Mouse (Mus musculus) common myeloid progenitor, adult 5-6 weeks (primary cell): ENCODE measurements around the gene Vsig2. TPM values are rescaled to one million over a fixed set of nuclear protein-coding genes. Genes with fewer than 3 reads are reported as not detected.
A peak's percentile ranks its signal among the peaks of the same experiment; 100 is the strongest.

Experiments used
- ATAC-seq: replicated peaks from 2 replicates; pipeline ENCODE4 v1.8.0; 2016; ENCODE audit warnings: low read depth, mild to moderate bottlenecking, moderate TSS enrichment, inconsistent platforms; ENCODE audit not compliant: poor library complexity, severe bottlenecking
- total RNA-seq: library from RNA; stranded (forward); fragments of 200-1000, 187-1606 nt; gene quantifications from 2 replicates; pipeline ENCODE4 v1.2.3, GENCODE M21; 2017

Gene Vsig2
- 0.50 TPM in 1 of 2 replicates, not detected in the other for total RNA-seq

DNA sequence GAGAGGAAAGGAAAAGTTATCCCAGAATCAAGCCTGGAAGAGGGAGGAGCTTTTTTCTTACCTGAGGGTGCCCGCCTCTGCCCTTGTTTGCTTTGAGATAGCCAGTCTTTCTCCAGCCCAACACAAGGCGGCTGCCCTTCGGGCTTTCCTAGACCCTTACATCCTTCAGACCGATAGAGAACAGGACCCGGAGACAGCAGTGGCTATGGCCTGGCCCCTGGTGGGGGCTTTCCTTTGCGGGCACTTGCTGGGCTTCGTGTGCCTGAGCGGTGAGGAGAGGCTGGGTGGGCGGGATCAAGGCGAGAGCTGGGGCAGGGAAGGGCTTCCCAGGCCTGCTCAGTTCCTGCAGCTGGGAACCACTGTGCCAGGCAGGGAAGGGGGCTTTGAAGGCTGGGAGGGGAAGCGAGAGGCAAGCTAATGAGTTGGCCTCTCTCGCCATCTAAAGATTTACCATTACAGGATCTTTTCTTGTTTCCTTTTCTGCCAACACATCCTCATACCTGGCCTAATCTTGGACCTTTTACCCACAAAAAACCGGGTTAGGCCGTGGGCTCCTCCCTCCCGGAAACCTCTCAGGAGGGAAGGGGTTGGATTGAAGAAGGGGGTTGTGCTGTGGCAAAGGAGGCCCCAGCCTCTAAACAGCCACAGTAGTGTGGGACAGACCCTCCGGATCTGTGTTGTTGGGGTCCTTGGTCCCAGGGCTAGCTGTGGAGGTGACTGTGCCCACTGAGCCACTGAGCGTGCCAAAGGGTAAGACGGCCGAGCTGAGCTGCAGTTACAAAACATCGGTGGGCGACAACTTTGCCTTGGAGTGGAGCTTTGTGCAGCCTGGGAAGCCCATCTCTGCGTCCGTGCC is at the start of gene Vsig2:
Gene Vsig2 (plus strand): TSS at position 86 of the 856 bp plus-strand sequence.
- no peak for ATAC-seq

DNA sequence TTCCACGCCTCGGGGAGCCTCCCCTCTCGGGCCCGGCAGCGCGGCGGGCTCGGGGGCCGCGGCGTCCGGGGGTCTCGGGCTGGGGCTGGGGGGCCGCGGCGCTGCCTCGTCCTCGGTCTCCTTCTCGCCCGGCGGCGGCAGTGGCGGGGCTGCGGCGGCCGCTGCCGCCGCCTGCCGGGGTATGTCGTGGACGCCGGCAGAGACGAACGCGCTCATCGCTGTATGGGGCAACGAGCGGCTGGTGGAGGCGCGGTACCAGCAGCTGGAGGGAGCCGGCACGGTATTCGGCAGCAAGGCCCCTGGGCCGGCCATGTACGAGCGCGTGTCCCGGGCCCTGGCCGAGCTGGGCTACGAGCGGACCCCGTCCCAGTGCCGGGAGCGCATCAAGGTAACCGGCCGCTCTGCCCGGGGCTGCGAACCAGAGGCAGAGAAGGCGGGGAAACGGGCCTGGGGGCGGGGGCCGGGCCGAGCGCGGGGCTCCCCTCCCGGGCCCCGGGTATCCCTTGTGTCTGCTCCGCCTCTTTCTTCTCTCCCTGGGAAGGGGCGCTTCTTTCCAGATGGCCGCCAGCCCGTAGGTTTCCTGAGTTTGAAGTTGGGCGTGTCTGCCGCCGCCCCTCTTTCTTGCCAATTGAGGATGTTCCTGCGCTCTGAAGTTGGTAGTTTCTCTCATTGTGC is 49.5 kb upstream of the Vsig2 start:
- ATAC-seq, result peak; percentile 60

DNA sequence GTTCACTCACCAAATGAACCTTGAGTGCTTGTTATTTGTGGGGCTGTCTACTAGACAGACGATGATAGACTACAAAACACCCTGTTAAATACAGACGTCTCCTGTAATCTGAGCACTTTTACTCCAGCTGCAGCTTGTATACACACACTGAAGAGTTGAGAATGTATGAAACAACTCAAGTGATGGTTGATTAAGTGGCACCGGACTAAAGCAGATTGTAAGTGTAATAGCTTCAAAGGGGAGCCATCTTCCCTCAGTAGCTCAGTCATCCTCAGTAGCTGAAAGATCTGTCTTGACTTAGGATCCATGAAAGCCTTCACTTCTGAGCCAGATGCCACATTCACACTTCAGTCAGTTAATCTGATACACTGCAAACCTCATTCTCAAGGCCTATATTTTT is 43.3 kb upstream of the Vsig2 start:
- ATAC-seq, result no peak

DNA sequence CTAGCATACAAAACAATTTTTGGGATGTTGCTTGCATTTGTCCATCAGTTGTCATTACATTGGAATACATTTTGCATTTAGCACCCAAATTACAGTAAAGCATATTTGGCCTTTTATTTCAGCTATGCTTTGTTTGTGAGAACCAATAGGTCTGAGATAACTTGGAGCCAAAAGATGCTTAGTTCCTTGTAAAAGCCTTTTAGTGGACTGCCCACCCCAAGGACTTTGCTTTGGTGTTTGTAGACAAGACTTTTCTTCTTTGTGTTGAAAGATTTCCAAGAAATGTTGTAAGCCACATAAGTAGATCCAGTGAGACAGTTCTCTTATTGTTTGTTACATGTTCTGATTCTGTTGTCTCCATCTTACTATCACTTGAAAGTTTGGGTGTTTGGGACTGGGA is 42.7 kb upstream of the Vsig2 start:
- ATAC-seq, result no peak

DNA sequence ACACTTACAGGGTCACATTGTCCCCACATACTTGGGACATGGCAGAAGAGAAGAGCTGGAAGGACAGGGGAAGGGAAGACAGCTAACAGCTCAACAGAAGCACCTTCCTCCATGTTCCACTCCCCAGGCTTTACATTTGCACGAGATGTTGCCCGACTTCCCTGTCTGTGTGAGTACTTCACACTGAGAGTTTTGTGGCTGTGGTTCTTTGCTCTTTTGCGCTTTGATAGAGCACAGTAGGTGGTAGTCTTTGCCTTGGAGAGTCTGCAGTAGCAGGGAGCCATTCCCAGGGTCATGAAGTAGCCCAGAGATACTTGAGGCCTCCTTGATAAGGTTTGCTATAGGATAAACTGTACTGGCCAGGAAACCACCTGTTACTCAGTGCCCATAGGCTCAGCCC is 38.9 kb upstream of the Vsig2 start:
- no peak for ATAC-seq

DNA sequence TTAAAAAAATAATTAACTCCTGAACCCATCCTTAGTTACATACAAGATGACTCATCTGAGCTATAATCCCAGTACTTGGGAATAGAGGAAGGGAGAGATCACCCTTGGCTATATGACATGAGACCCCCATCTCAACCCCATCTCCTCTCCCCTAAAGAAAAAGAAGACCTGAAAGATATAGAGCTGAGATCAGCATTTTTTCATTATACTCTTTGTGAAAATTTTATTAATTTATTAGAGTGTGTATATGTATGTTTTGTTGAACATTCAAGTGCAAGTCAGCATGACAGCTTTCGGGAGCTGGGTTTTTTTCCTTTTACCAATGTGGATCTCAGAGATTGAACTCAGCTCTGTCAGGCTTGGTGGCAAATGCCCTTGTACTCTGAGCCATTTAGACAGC is 37.9 kb upstream of the Vsig2 start:
- ATAC-seq, result no peak

DNA sequence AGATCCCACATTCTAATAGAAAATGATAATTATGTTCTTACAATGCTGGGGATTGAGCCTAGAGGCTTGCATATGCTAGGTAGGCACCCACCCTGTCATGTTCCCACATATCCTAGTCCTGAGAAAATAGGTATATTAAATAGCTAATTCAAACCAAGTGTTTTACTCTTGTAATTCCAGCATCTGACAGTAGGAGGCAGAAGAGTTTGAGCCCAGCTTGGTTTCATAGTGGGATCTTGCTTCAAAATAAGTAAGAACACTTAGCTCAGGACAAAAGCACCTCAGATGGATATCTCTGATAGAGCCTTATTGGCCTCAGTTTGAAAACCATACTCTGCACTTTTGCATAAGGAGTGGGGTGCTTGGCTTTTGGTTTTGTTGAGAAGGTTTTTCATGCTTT is 34.7 kb upstream of the Vsig2 start:
- ATAC-seq, result no peak

DNA sequence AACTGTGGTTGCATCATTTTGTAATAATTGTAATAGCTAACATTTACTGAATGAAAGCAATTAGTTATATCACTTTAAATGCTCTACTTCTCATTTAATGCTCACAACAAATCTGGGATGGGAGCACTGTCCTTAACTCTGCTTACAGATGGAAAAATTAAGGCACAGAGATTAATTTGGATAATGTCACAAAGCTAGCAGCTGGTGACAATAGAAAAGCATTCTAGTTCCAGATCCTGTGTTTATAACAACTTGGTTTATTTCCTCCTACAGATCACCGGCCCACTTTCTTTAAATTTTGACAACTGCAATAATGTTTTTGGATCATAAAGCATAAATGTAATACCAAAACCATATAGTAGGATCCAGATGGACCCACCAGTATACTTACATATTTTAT is 33.0 kb upstream of the Vsig2 start:
- no peak for ATAC-seq

DNA sequence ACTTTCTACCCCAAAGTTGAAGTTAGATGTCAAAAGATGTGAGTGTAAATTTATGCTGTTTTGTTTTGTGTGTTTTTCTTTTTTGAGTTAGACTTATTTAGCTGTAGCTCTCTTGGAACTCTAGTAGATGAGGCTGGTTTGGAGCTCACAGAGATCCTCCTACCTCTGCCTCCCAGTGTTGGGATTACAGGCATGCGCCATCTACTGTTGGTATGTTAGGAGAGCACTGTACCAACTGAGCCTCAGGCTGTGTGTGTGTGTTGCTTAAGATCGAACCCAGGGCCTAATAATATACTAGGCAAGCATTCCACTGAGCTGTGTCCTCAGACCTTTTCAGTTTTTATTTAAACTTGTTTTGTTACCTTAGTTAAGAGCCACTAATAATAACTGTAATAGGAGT is 27.0 kb upstream of the Vsig2 start:
- peak; percentile 71 for ATAC-seq

DNA sequence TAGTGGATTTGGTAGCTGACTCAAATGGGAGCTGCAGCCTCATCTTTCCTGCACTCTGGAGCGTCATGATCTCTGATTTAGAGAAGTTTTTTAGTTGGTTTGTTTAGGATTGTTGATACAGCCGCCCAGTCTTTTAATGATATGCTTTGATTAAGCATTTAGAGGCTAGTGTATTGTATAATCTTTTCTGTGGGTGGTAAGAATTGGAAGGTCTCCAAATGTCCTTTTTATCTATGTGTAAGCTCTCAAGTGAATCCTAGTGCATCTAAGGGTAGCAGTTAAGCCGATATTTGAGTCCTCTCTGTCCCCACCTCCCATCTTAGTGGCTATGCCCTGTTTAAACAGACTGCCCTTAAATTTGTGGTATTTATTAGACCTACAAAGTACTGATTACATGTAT is 24.6 kb upstream of the Vsig2 start:
- no peak for ATAC-seq

DNA sequence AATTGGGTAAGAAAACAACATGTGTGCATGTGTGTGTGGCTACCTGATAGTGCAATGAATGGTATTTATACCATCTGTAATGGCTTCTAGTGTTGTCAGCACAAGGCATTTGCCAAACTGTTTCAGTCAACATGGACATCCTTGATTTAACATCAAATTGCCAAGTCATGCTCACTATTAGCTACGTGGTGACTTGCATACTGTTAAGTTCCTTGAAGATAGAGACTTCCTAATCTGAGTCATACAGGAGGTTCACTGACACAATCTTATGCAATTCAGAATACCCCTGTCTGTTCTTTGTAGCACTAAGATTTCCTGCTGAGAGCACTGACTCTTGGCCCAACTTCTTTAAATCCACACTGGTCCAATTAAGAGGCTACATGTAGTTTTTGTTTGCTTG is 21.6 kb upstream of the Vsig2 start:
- ATAC-seq, result peak; percentile 98

DNA sequence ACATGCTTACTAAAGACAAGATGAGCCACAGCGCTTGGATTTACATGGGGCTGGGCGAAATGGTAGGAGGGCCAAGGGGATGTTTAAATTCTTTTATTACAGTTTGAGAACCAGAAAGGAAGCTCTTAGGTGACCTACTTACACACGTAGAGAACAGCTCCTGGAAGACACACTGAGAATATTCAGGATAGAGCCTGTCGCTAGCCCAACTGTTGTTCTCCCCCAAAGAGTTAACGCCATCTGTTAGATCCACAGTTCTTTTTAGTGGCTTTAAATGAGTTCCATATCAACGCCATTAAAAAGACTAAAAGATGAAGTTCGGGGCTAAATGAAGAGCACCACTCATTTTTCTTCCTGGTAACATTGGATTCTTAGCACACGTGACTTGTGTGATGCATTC is 20.1 kb upstream of the Vsig2 start:
- ATAC-seq, result no peak

DNA sequence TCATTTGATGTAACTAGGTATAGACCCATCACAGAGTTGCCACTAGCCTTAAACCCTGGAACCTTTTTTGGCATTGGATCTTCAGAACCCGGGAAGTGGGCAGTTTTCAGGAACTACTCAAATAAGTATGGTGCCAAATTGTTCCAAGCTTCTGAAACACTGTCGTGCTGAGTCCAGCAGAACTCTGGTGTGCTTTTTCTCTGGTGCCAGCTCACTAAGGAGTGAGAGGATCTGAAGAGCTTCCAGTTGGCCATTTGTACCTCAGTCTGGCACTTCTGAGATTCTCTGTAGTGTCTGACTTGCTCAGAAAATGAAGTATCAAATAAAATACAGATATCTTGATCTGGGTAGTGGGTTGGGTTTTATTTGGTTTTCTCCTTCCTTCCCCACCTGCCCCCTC is 19.1 kb upstream of the Vsig2 start:
- ATAC-seq, result no peak

DNA sequence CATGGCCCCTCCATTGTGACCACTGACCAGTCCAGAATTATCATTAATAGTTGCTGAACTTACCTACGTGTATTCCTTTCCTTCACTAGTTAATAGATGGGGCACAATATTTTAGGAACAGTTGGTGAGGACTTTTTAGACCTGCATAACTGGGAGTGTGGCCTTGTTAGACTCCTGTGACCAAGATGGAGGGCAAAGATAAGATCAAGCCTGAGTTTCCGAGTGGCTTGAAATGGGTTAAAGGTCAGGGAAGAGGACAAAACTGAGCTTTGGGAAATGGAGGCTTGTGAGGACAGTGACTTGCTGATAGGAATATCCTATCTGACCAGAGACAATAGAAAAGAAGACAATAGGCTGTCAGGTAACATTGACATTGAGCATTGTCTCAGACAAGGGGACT is 13.6 kb upstream of the Vsig2 start:
- no peak for ATAC-seq

DNA sequence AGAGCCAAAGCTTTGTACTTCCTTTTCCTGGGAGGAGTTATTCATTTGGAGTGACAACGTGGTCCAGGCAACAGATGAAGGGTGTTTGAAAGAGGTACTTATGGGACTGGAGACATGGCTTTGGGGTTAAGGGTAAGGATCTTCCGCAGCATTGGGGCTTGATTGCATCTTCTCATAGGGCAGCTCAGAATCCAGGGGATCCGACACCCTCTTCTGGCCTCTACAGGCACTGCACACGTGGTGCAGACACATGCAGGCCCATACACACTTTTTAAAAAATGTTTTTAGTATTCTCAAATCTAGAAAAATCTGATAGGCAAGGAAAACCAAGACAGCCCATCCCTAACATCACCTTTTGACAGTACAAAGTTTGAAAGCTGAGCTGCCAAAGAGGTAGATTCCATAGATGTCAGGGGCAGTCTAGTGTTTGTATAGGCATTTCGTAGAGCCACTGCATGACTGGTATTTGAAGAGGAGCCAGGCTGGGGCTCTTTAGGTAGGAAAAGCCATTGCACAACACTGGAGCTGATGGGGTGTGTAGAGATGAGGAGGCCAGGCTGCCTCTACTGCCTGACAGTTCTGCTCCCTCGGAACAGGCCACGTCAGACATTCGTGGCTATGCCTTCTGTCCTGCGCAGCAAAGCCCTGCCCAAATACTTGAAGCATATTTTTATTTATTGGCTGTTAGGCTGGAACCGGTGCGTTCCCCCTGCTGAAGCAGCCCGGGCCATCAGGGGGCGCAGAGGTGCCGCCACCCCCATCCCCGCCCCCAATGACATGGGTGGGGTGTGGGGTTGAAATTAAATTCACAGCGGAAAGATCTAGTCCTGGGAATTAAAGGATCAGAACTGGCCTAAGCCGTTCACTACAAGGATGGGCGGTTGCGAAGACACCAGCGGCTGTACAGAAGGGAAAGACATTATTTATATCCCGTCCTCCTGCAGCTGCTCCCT is 12.3 kb upstream of the Vsig2 start:
- ATAC-seq, result peak; percentile 30

DNA sequence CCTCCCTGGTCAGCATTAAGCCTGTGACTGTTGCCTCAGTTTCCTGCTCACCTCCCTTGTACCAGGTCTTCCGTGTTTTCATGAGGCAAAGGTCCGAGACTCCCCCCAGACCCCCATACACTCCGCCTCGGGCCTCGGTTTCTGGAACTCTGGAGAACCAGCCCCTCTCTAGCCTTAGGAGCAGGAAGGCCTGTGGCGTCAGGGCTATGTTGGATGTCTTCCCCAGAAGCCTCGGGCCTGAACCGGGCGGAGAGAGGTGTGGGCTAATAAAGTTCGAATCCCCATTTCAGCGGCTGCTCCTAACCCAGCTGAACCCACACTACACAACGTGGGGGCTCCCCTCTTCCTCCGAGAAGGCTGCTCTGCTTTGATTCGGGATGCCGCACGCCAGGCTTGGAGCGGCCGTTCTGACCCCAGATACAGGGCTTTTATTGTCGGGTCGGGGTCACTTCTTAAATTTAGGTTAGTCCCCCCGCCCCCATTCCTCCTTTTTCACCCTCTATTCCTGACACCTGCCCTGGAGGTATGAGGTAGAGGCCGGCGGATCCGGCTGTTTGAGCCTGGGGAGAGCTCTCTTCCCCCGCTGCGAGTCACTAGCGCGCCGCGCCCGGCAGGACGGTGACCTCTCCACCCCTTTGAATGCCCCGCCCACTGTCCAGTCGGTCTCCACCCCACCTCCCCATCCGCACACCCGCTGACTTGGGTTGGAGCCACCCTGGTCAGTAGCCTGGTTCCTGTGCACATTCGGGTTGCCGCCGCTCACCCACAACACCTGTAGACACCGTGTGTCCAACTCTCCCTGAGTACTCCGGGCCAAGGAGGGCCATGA is 11.4 kb upstream of the Vsig2 start, which contains the start of gene Esam:
Gene Esam (plus strand): TSS at position 683 of the 829 bp plus-strand sequence.
- peak; percentile 23; the same call in 1 of the 2 replicates for ATAC-seq

DNA sequence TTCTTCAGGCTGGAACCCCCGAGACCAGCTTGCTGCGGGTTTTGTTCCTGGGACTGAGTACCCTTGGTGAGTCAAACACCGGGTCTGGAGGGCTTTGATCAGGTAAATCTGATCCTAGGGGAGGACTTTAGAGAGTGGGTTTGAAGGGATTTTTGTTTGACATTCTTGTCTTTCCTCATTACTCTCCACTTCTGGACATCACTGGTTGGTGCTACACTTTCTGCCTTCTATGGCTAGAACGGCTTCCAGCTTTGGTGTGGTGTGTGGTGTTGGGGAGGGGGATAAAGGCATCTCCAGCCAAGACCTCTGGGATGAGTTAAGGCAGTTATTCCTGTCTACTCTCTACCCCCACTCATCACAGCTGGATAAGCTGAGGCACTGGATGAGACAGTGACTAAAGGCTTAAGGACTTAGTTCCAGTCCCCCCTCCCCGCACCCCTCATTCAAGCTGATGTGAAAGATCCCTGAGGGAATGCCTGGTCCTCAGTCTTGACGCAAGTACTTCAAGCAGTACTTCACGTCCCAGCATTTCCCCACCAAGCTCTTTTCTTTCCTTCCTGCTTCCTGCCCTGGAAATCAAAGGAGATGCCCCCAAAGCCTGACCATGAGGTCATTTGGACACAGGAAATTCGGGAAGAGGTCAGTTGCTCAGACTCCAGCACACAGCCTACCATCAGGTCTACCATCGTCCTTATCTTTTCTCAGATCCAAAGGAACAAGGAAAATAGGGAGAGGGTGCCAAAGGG is 10.7 kb upstream of the Vsig2 start:
- ATAC-seq, result no peak

DNA sequence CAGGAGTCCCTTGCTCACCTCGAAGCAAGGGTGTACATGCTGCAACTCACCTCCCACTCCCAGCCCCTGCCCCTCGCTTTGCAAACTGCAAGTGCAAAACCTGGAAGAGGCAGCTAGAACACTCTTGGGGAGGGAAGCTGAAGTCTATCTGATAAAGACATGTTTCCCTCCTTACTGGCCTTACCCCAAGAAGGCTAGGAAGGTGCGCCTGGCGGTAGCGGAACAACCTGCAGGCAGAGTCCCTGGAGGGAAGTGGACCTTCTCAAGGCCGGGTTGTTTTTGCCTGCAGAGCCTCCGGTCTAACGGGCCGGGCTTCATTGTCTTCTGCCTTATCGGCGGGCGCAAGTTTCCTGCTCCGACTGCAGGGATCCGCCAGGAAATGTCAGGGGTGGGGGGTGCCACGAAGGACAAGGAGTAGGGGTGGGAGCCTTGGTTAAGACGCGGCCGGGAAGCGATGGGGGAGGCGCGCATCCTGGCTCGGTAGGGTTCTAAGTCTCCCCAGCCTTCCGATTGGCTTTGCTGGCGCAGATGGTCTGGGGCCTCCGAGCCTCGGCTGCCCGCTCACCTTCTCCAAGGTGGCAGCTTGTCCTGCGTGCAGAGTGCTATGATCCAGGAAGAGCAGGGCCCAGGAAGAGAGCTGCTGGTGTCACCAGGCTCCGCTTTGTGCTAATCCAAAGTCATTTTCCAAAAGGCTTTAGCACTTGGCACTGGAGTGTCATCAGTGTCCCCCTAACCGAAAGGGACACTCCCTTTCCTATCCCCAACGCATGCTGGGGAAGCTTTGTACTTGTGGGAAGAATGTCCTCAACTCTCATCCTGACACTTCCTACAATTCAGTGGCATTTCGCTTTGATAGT is 8.8 kb upstream of the Vsig2 start:
- peak; percentile 71 for ATAC-seq
